Mouse (Mus musculus): ENCODE data around the gene Efna5.

Gene Efna5

GRCm38 (mm10) chr17:62881176-62881790 lies at the start of gene Efna5:
TSS of gene Efna5 (minus strand) at chr17:62881317.
- no peak for DNase-seq (ENCODE audit: low read depth, low spot score)

GRCm38 (mm10) chr17:62915304-62915703 lies 34.2 kb upstream of the Efna5 start:
- no peak for DNase-seq (ENCODE audit: low read depth, low spot score)

DNA sequence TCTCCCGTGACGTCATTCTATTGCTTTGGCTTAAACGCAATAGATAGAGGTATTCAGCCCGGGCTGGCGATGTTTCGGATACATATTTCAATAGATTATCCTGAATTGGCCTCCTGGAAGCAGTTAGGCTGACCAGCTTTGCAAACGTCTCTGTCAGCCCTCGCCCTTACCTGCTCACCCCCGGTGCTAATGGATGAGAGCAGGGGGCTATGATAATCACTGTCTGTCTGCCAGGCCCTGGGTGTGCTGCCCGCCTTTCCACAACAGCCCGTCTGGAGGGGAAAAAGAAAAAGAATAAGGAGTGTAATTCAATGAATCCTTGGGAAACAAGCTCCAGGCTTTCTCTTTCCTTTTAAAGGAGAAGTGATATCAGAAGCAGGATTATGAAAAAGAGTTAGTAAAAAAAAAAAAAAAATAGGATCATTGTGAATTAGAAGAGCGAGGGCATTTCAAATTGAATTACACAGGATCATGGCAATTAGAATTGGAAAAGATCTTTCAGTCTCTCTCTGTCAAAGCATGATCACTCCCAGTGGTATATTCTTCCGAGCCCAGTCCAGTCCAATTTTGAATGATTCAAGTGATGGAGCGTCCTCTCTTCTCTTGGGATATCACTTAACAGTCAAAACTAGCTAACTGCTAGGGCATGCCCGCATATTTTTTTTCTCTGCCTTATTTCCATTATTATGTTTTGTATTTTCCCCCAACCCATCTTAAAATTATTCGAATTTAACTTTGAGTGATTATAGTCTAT lies 24.8 kb upstream of the Efna5 start:
- DNase-seq (ENCODE audit: low read depth, low spot score), result no peak

DNA sequence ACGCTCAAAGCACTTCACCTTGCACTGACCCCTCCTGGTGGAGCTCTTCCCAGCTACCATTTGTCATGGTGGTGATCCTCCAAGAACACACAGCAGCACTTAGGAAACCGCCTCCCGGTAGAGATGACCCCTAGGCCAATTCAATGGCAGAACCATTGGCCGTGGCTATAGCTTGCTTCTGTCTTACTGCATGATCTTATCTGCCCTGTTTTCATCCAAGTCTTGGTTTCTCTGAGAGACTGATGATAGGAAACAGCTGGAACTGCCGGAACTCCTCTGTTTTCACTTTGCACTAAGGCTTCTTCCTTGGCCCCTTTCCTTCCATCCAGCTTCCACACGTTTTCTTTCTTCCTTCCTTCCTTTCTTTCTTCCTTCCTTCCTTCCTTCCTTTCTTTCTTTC lies 17.9 kb upstream of the Efna5 start:
- DNase-seq (ENCODE audit: low read depth, low spot score), result no peak

DNA sequence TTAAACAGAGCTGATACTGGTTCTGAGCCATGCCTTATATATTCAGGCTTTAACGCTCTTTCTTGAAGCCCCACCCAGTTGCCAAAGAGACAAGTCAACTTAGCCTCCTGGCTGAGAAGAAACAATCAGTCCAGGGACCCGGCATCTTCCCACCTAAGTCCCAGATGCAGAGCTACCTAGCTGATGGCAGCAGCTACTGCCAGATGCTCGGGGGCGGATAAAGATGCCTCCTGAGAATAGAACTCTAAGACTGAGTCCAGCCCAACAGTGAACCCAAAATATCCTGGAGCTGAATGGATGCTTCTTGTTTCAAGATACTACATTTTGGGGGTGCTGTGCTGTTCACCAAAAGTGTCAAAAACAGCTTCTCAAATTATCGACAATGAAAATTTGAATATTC lies 8.9 kb upstream of the Efna5 start:
- DNase-seq (ENCODE audit: low read depth, low spot score), result no peak

DNA sequence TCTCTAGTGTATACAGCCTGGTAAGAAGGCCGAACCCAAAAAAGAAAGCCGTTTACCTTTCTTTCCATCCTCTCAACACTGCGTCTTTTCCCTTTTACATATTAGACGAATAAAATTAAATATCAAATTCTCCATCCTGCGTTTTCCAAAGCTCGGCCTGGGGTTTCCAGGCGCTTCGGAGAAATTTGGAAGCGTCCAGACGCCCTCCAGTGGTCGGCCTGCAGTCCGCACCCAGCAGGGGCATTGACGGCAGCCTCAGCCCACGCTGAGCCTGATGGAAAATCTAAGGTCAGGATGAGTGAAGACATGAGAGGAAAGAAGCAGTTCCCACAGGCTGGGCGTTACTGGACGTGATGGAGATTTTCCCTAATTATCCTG lies 3.0 kb upstream of the Efna5 start:
- no peak for DNase-seq (ENCODE audit: low read depth, low spot score)

- no peak for DNase-seq (ENCODE audit: low read depth, low spot score)
Measured at GRCm38 (mm10) chr17:62883476-62884128, 2.5 kb upstream of the Efna5 start.

DNA sequence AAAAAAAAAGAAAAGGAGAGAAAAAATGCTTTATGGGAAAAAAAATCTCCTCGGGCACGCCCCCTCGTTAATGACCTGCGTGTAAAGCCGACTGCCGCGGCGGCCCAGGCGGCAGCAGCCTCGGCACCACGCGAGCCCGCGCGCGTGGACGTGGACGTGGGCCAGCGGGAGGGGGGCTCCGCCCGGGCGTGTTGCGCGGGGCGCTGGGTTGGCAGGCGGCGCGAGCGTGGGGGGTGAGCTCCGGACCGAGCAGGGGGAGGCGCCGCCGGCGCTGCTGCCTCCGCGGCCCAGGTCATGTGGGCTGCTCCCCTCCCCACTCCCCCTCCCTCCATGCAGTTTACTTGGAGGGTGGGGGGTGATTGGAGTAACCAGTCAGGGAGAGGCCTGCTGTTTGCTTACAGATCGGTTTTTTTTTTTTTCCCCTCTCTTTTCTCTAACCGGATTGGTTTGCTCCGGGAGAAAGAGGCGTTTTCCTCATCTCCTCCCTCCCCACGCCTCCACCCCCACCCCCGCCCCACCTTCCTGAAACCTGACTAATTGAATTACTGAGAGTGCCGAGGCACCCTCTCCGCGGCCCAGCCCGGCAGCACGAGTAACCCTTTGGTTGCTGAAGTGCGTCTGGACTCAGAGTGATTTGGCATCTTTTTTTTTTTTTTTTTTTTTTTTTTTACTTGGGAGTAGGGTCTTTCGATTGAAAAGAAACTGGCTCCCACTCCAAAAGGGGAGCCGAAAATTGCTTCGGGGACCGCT lies 1.8 kb upstream of the Efna5 start:
- DNase-seq (ENCODE audit: low read depth, low spot score), result no peak

DNA sequence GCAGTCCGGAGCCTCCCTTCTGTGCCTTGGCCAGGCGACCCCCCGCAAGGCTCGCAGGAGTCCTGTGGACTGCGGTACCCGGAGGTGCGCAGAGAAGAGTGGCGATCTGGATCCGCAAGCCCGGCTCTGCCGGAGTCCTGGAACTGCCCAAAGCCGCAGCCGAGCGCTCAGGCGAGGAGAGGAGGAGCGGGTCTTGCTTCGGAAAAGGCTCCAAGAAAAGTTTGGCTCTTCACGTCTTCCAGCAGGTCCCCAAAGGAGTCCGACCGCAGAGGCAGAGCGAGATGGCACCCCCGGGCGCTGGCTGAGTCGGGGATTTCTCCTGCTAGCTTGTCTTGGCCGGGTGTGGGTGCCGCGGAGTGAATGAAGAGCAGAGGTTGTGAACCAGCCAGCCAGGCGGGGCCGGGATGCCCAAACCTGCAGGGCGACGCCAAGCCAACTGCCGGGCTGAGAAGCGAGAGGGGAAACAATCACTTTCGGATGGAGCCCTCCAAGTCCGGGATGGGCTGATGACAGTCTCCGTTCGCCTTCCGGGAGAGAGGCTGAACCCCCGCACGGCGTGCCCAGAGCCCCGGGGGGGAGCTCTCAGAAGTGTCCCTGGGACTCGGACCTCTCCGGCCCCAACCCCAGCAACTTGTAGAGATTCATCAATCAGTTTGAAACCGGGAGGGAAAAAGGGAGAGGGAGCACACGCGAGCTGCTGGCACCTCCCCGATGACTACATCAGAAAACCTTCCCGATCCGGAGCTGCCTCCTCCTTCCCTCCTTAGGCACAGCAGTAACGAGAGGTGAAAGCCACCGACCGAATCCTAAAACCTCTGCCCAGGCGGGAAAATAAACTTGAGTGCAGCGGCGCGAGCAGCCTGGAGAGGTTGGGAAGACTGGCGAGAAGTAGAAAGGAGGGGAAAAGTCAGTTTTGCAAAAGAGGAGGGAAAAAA lies 941 bp upstream of the Efna5 start:
- DNase-seq (ENCODE audit: low read depth, low spot score), result no peak

DNA sequence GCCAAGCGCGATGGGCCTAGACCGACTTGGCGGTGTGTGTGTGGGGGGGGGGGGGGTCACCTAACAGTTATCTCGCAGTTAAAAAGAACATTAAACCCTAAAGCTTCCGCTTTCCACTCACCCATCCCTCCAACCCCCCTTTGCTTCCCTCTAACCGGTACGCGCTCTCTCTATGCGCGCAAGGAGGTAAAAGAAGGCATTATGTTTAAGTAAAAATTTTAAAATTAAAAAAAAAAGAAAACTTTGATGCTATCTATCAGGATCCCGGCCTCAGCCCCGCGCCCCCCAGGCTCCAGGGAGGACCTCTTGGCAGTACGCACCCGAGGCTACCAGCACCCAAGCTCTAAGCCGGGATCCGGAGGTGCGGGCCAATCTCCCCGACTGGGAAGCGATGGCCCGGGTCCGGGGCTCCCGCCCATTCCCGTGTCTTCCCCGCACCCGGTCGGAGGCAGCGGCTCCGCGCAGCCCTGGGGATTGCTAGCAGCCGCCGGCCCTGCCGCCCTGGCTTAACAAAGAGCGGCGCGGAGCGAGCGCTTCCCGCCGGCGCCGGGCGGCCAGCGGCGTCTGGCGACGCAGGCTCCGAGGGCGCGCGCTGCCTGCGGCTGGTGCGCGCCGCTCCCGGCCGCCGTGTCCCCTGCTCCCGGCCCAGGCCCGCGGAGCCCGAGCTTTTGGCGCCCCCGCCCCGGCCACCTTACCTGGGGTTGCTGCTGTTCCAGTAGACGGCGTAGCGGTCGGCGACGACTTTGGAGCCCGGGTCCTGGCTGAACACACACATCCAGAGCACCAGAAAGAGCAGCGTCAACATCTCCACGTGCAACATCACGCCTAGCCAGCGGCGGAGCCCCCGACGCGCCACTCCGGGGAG lies 574 bp downstream of the Efna5 start:
- no peak for DNase-seq (ENCODE audit: low read depth, low spot score)

- no peak for DNase-seq (ENCODE audit: low read depth, low spot score)
Measured at GRCm38 (mm10) chr17:62879526-62880310, 1.4 kb downstream of the Efna5 start.

- no peak for DNase-seq (ENCODE audit: low read depth, low spot score)
Measured at GRCm38 (mm10) chr17:62875727-62876126, 5.4 kb downstream of the Efna5 start.

GRCm38 (mm10) chr17:62871928-62872327 lies 9.2 kb downstream of the Efna5 start:
- no peak for DNase-seq (ENCODE audit: low read depth, low spot score)

- DNase-seq (ENCODE audit: low read depth, low spot score), result no peak
Measured at GRCm38 (mm10) chr17:62871191-62871590, 9.9 kb downstream of the Efna5 start.

GRCm38 (mm10) chr17:62870446-62870845 lies 10.7 kb downstream of the Efna5 start:
- no peak for DNase-seq (ENCODE audit: low read depth, low spot score)

DNA sequence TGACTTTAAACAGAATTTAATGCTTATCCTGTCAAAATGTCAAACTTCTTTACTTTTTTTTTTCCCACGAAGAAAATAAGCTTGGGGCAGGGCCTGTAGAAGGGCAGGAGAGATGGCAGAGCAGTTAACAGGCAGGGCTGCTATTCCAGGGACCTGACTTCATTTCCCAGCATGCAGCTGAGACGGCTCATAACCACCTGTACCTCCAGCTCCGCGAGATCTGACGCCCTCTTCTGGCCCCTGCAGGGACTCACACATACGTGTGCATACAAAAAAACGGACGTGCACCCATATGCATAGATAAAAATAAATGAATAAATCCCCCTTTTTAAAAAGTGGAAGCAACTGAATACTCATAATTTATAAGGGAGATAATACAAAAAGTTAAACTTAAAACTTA lies 16.2 kb downstream of the Efna5 start:
- DNase-seq (ENCODE audit: low read depth, low spot score), result no peak

- no peak for DNase-seq (ENCODE audit: low read depth, low spot score)
Measured at GRCm38 (mm10) chr17:62863004-62863403, 18.1 kb downstream of the Efna5 start.

DNA sequence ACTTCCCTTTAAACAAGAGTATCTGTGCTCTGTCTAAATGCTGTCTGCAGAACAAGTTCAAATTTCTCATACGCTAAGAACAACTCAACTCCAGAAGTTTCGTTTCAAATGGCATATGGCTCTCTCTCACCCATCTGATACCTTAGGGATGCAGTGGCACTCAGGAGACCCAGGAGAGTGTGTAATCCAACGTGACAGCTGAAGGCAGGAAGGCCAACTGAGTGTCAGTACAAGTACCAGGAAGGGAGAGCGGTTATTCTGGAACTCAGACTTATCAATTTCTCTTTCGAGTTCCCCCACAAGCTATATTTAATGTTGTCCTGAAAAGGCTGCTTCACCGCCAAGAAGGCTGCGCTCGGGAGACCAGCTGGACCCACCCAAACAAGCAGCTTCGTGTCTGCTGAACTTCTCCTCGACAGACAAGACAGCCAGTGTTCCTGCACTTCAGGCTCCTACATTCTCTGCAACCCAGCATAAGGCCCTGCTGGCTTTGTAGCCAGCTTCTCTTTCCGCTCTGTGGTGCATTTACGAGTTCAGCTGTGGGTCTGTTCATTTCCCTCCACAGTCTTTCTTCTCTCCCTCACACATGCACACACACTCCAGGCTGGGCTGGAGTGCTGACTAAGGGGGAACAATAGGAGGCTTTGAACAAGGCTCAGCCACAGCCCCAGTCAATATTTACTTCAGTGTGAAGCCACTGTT lies 18.7 kb downstream of the Efna5 start:
- DNase-seq (ENCODE audit: low read depth, low spot score), result no peak

DNA sequence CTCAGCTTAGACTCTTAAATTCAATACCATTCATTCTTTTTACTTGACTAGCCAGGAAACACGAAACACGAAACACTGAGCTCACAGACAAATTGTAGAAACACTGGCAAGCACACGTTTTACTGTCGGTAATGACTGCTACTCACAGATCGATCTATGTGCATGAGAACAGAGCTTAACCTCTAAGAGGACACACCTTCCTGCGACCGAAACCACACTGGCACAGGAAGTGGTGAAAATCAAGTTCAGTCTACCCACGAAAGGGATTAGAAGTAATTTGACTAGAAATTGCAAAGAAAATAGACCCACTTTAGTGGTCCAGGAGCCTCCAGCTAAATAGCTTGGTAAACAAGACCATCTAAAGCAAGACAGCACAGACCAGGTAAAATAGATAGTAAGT lies 23.8 kb downstream of the Efna5 start:
- DNase-seq (ENCODE audit: low read depth, low spot score), result no peak
